8 mouse cellular contexts compared by ENCODE assay signal in genomic region chr7:25367632-25368293, GRCm38 (mm10). TPM values are rescaled to one million over a fixed set of nuclear protein-coding genes. Genes with fewer than 3 reads are reported as not detected.
DNase-seq lines count a peak whose midpoint lies in the region; ATAC-seq lines count a peak whose summit lies in the region.
"Had no signal": no experiment of that assay in that cellular context is flagged by ENCODE, and none has a peak within 500 bp of the region (broad histone marks: within the 10 kb centered on the region; RNA-seq: fewer than 3 reads in every experiment).

No protein-coding gene starts in this region.

- peak overlapping the region; percentile 3; the same call in 1 of the 2 replicates for H3K4me3 ChIP-seq in embryonic facial prominence, embryonic 11.5 days (ENCODE audit: low read depth, low read length)
- H3K4me3 ChIP-seq in intestine, embryonic 16.5 days (ENCODE audit: low read length): 0 out of 2 replicates have a peak overlapping the region, but pooled peaks have one; percentile 9
- H3K4me3 ChIP-seq: erythroblast, embryonic 14.5 days had no signal

- DNase-seq in thymus, postnatal 14 days: peak; percentile 34
- DNase-seq in thymus, adult 18-20 months: no peak
- peak; percentile 45 for DNase-seq in embryonic facial prominence, embryonic 11.5 days (ENCODE audit: low spot score)
- no peak for DNase-seq in yolk sac, embryonic 10.5 days (ENCODE audit: low spot score)
- no peak for DNase-seq in gastrocnemius, postnatal 14 days

- H3K36me3 ChIP-seq in embryonic facial prominence, embryonic 11.5 days (replicated peaks; ENCODE audit: control insufficient read depth, insufficient read depth, low read depth, low read length): no peaks in the 10 kb centered on the region; the same call in 1 of the 2 replicates
- 0 out of 2 replicates have a peak, but pooled peaks cover 4% of the 10 kb centered on the region for H3K36me3 ChIP-seq in intestine, embryonic 16.5 days (ENCODE audit: control insufficient read depth, insufficient read depth, low read length)

- intact Hi-C loops in gastrocnemius, postnatal 14 days (cut with DNase I; ENCODE audit: low total_unique reads): loop anchor here (5.0 kb wide), 1 partner anchor 45 kb away; the partner anchor contains the start of gene Cxcl17

- peak overlapping the region; percentile 21 for H3K4me2 ChIP-seq in embryonic facial prominence, embryonic 11.5 days (ENCODE audit: low read depth, low read length)
- H3K4me2 ChIP-seq in intestine, embryonic 16.5 days (ENCODE audit: low read depth, low read length): 0 out of 2 replicates have a peak overlapping the region, but pooled peaks have one; percentile 22

- no peak overlapping the region for H3K27ac ChIP-seq in embryonic facial prominence, embryonic 11.5 days (replicated peaks; ENCODE audit: low read depth, low read length)
- no peak overlapping the region for H3K27ac ChIP-seq in intestine, embryonic 16.5 days (ENCODE audit: low read length)

- peaks cover 3% of the 10 kb centered on the region; the same call in 1 of the 2 replicates for H3K4me1 ChIP-seq in embryonic facial prominence, embryonic 11.5 days (ENCODE audit: control insufficient read depth, insufficient read depth, low read length)
- peaks cover 3% of the 10 kb centered on the region; the same call in 1 of the 2 replicates for H3K4me1 ChIP-seq in intestine, embryonic 16.5 days (ENCODE audit: control insufficient read depth, insufficient read depth, low read length)

- H3K9me3 ChIP-seq in embryonic facial prominence, embryonic 11.5 days (replicated peaks; ENCODE audit: control insufficient read depth, low read length): no peaks in the 10 kb centered on the region
- H3K9me3 ChIP-seq in intestine, embryonic 16.5 days (ENCODE audit: control insufficient read depth, low read length): no peaks in the 10 kb centered on the region

- WGBS in embryonic facial prominence, embryonic 11.5 days: 3% methylated on average over 33 of the region's 33 CpGs
- 2% methylated on average over 33 of the region's 33 CpGs for WGBS in intestine, embryonic 16.5 days

- ATAC-seq in embryonic facial prominence, embryonic 11.5 days (replicated peaks; ENCODE audit: insufficient number of reproducible peaks, low FRiP score, low TSS enrichment, low read depth): no peak
- ATAC-seq in intestine, embryonic 16.5 days: no peak; the same call in 1 of the 2 replicates
- ATAC-seq in megakaryocyte progenitor cell, adult 5-6 weeks (replicated peaks; ENCODE audit: poor library complexity): peak; percentile 44

- peaks cover 27% of the 10 kb centered on the region for H3K27me3 ChIP-seq in embryonic facial prominence, embryonic 11.5 days (ENCODE audit: control insufficient read depth, insufficient read depth, low read length)
- H3K27me3 ChIP-seq in intestine, embryonic 16.5 days (replicated peaks; ENCODE audit: control insufficient read depth, insufficient read depth, low read length): peaks cover 30% of the 10 kb centered on the region

- H3K9ac ChIP-seq in embryonic facial prominence, embryonic 11.5 days (replicated peaks; ENCODE audit: low read length): no peak overlapping the region
- no peak overlapping the region for H3K9ac ChIP-seq in intestine, embryonic 16.5 days (ENCODE audit: low read depth, low read length)

RNA-seq across cellular contexts. Expression of gene Cnfn, which starts 1.8 kb away (rescaled TPM):
- 0.60 TPM in 1 of 2 replicates, not detected in the other for polyA plus RNA-seq in embryonic facial prominence, embryonic 11.5 days (2014; fragmentation: Nextera tagmentation; extraction: Ambion mirVana)
- 0.69 and 1.1 TPM in 2 replicates for polyA plus RNA-seq in intestine, embryonic 16.5 days (2015; fragmentation: Nextera tagmentation; extraction: Ambion mirVana)
- total RNA-seq in megakaryocyte progenitor cell, adult 5-6 weeks (2015): not detected in 2 replicates
- total RNA-seq in megakaryocyte progenitor cell, adult 5-6 weeks (2017): not detected in 2 replicates
- not detected for total RNA-seq in gastrocnemius, postnatal 14 days (2021)
- polyA plus RNA-seq: erythroblast, embryonic 14.5 days had no signal

RNA-seq across cellular contexts. Expression of gene Lipe, which starts 30.7 kb away (rescaled TPM):
- 2.9 and 3.6 TPM in 2 replicates for polyA plus RNA-seq in embryonic facial prominence, embryonic 11.5 days (2014; fragmentation: Nextera tagmentation; extraction: Ambion mirVana)
- 9.1 and 11.8 TPM in 2 replicates for polyA plus RNA-seq in intestine, embryonic 16.5 days (2015; fragmentation: Nextera tagmentation; extraction: Ambion mirVana)
- 8.3 and 9.8 TPM in 2 replicates for total RNA-seq in megakaryocyte progenitor cell, adult 5-6 weeks (2015)
- 7.2 and 7.4 TPM in 2 replicates for total RNA-seq in megakaryocyte progenitor cell, adult 5-6 weeks (2017)
- 10 to 100 TPM; 11.4 to 18.8 TPM for total RNA-seq in gastrocnemius, postnatal 14 days (2021)

RNA-seq across cellular contexts. Expression of gene Cxcl17, which starts 44.9 kb away (rescaled TPM):
- polyA plus RNA-seq in embryonic facial prominence, embryonic 11.5 days (2014; fragmentation: Nextera tagmentation; extraction: Ambion mirVana): not detected in 2 replicates
- 0.18 and 0.43 TPM in 2 replicates for polyA plus RNA-seq in intestine, embryonic 16.5 days (2015; fragmentation: Nextera tagmentation; extraction: Ambion mirVana)
- not detected in 2 replicates for total RNA-seq in megakaryocyte progenitor cell, adult 5-6 weeks (2015)
- not detected in 2 replicates for total RNA-seq in megakaryocyte progenitor cell, adult 5-6 weeks (2017)
- total RNA-seq in gastrocnemius, postnatal 14 days (2021): not detected
- polyA plus RNA-seq: erythroblast, embryonic 14.5 days had no signal

RNA-seq across cellular contexts. Expression of gene Megf8, which starts 50.8 kb away (rescaled TPM):
- polyA plus RNA-seq in embryonic facial prominence, embryonic 11.5 days (2014; fragmentation: Nextera tagmentation; extraction: Ambion mirVana): 8.7 and 10.8 TPM in 2 replicates
- polyA plus RNA-seq in intestine, embryonic 16.5 days (2015; fragmentation: Nextera tagmentation; extraction: Ambion mirVana): 6.8 and 7.1 TPM in 2 replicates
- total RNA-seq in megakaryocyte progenitor cell, adult 5-6 weeks (2015): 2.2 and 2.5 TPM in 2 replicates
- total RNA-seq in megakaryocyte progenitor cell, adult 5-6 weeks (2017): 3.5 and 3.9 TPM in 2 replicates
- 10 to 100 TPM; 18.5 to 19.7 TPM for total RNA-seq in gastrocnemius, postnatal 14 days (2021)

Comparison
In these comparisons a context has a peak if more than half of its experiments do, and no peak if none do; other contexts are left out.
1. DNase-seq: peak in thymus, postnatal 14 days (single experiment) and embryonic facial prominence, embryonic 11.5 days (single experiment); none in thymus, adult 18-20 months (0 of 2), yolk sac, embryonic 10.5 days (single experiment) and gastrocnemius, postnatal 14 days (single experiment).